Mouse (Mus musculus): ENCODE results near the gene Crygc.
A peak's percentile ranks its signal among the peaks of the same experiment; 100 is the strongest.
"Not testable (repeated sequence)": the region's sequence is repeated elsewhere in the genome, so short reads cannot be mapped to it uniquely, and the experiment has no call there.

Crygc gene

GRCm38 (mm10) chr1:65052140-65052539 lies 21.3 kb downstream of the Crygc start:
- no peak for DNase-seq (ENCODE audit: low spot score)

- DNase-seq (ENCODE audit: low spot score): no peak
These were observed 21.8 kb downstream of the Crygc start for GRCm38 (mm10) chr1:65051696-65052095.

DNA sequence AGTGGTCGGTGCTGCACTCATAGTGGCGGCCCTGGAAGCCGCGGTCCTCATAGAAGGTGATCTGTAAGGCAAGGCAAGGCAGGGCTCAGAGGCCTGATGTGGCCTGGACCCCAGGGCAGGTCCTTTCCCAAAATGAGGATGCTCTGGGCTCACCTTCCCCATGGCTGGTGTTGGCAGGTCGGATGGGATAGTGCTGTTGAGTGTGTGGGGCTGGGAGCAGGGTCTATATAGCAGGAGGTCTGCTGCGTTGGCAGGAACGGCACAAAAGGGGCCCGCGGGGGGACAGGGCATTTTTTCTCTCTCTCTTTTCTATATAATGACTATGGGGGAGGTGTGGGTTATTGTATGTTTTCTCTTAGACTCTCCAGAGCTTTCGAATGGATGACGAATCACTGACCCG lies 22.5 kb downstream of the Crygc start, which contains the start of gene Cryge:
TSS of gene Cryge (minus strand) at position 198 of the 400 bp plus-strand sequence.
- DNase-seq (ENCODE audit: low spot score): not testable (repeated sequence)

GRCm38 (mm10) chr1:65048781-65049180 lies 24.7 kb downstream of the Crygc start:
- DNase-seq (ENCODE audit: low spot score): no peak

GRCm38 (mm10) chr1:65046401-65047109 lies 26.9 kb downstream of the Crygc start:
- DNase-seq (ENCODE audit: low spot score): peak; percentile 33

DNA sequence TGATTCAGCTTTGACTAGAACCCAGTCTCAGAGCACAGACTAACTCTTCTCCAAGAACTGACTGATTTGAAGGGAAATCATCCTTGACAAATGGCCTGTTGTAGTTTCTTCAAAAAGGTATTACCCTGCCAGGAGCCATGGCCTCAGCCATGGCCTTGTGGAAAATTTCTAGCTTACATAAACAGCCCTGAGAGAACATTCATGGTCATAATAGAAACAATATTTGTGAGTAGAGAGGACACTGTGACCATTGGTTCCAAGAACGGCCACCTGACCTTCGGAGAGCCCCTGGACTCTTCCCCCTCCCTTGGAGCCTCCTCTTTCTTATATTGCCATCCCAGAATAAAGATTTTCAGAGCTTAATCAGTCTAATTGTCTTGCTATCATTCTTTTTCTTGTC lies 30.1 kb downstream of the Crygc start:
- DNase-seq (ENCODE audit: low spot score): no peak

DNA sequence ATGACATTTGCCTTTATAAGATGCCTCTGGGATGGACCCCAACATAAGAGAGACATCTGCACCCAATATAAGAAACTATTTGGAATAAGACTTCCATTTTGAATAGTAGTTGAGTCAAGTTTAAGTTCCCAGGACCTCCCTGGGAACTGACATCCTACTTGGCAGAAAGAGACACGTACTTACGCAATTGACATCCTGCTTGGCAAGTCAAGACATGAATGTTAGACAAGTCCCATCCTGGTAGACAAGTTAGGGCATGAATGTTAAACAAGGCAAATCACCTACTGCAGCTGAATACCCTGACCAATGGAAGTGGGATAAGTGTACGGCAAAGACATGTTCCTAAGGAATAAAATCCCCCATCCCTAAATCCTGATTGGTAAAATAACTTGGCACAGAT lies 31.7 kb downstream of the Crygc start:
- DNase-seq (ENCODE audit: low spot score): no peak

DNA sequence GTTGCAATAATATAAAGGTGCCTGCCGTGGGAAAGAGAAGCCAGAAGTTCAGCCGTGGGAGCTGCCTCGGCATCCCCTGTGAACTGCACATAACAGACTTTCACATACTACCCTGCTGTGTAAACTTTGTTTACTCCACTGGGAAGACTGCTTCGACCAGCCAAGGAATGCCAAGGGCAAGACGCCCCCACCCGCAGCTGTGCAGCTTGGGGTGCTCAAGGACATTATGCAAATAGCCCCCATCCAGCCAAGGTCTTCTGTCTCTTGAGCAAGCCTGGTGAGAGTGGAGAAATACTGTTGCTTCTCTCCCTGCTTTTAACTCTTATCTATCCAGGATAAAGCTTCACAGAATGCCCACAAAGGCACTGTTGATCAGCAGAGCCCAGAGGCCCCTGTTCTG lies 32.7 kb downstream of the Crygc start:
- DNase-seq (ENCODE audit: low spot score): no peak

DNA sequence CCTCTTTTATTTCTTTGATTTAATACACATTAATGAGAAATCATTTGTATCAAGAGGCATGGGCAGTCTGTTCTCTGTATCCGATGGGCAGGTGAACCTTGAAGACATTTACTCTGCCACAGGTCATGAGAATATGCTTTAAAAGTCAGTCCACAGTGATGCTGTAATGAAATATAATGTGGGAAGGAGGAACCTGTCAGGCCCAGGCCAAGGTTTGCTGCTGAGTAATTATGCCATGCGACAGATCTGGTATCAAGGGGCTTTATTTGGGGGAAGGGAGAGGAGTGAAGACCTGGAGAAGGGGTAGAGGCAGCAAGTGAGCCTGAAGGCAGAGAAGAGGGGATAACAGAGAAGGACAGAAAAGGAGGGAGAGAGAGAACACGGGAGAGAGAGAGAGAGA lies 33.8 kb downstream of the Crygc start:
- no peak for DNase-seq (ENCODE audit: low spot score)

DNA sequence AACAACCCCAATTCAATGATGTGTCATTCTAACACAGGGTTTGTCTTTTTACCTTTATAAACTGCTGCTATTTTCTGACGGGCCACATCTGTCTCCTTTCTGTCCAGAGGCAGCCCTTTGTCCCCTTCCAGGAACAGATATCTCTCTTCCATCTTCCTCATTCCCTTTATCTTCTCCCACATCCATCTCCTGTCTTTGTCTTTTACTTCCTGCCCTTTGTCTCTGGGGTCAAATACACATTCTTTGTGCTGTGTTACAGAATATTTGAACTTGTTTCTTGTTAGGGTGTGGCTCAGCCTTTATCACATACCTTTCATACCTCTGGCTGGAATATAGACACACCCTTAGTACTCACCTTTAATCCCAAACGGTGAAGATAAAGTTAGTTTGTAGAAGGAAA lies 35.9 kb downstream of the Crygc start:
- no peak for DNase-seq (ENCODE audit: low spot score)

- no peak for DNase-seq (ENCODE audit: low spot score)
These were observed 38.0 kb downstream of the Crygc start for GRCm38 (mm10) chr1:65035513-65035912.

GRCm38 (mm10) chr1:65032641-65033040 lies 40.8 kb downstream of the Crygc start, which contains the start of gene Akr1cl:
Gene Akr1cl (minus strand): TSS chr1:65032759.
- no peak for DNase-seq (ENCODE audit: low spot score)

DNA sequence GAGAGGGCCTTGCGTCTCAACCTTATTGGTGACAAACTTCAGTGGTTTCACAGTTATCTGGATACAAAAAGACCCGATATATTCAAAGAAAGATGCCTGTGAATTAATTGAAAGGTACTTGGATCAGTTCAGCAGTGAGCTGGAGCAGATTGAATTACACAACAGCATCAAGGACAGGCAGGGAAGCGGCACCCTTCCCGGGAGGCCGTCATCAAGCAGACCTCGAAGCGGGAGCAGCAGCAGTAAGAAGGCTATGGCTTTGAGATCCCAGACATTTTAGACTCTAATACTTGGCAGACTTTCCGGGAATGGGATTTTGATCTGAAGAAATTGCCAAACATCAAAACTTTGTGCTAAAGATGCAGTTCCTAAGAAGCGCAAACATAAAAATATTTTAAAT lies 45.3 kb downstream of the Crygc start:
- DNase-seq (ENCODE audit: low spot score): no peak
